Mouse (Mus musculus) monocyte, adult 2 months (primary cell): Measurements from ENCODE around the gene Rnf169.
"Not testable (repeated sequence)": the region's sequence is repeated elsewhere in the genome, so short reads cannot be mapped to it uniquely, and the experiment has no call there.

Source experiments
- DNase-seq, 2 experiments: peaks; one replicate each; pipeline ENCODE4 v3.0.0; 2022; ENCODE audit warnings: low spot score in 2 of 2, low read depth in 1 of 2

Gene Rnf169

GRCm38 (mm10) chr7:99981311-99981710 lies 1.1 kb upstream of the Rnf169 start:
- DNase-seq = no peak

GRCm38 (mm10) chr7:99979546-99980131 lies 609 bp downstream of the Rnf169 start:
- no peak for DNase-seq

GRCm38 (mm10) chr7:99979081-99979480 lies 1.2 kb downstream of the Rnf169 start:
- no peak for DNase-seq

GRCm38 (mm10) chr7:99978041-99978440 lies 2.2 kb downstream of the Rnf169 start:
- no peak for DNase-seq

GRCm38 (mm10) chr7:99975819-99976575 lies 4.3 kb downstream of the Rnf169 start:
- no peak for DNase-seq

- no peak for DNase-seq
Measured at GRCm38 (mm10) chr7:99974208-99974970, 5.9 kb downstream of the Rnf169 start.

- DNase-seq = not testable (repeated sequence)
Measured at GRCm38 (mm10) chr7:99972912-99973311, 7.3 kb downstream of the Rnf169 start.

- DNase-seq = no peak
Measured at GRCm38 (mm10) chr7:99971926-99972325, 8.3 kb downstream of the Rnf169 start.

GRCm38 (mm10) chr7:99969151-99969550 lies 11.1 kb downstream of the Rnf169 start:
- DNase-seq = no peak

- no peak for DNase-seq
Measured at GRCm38 (mm10) chr7:99966011-99966721, 14.1 kb downstream of the Rnf169 start.

GRCm38 (mm10) chr7:99965020-99965841 lies 15.0 kb downstream of the Rnf169 start:
- no peak for DNase-seq

GRCm38 (mm10) chr7:99963237-99963860 lies 16.9 kb downstream of the Rnf169 start:
- DNase-seq = no peak

- DNase-seq = no peak
Measured at GRCm38 (mm10) chr7:99962536-99963236, 17.6 kb downstream of the Rnf169 start.

- DNase-seq = no peak
Measured at GRCm38 (mm10) chr7:99961518-99961917, 18.7 kb downstream of the Rnf169 start.

- not testable (repeated sequence) for DNase-seq
Measured at GRCm38 (mm10) chr7:99960571-99960970, 19.7 kb downstream of the Rnf169 start.

GRCm38 (mm10) chr7:99957226-99957965 lies 22.9 kb downstream of the Rnf169 start:
- DNase-seq = no peak

- no peak for DNase-seq
Measured at GRCm38 (mm10) chr7:99956095-99956494, 24.2 kb downstream of the Rnf169 start.

GRCm38 (mm10) chr7:99954212-99954611 lies 26.0 kb downstream of the Rnf169 start:
- DNase-seq = no peak
